Mouse (Mus musculus) liver, embryonic 16.5 days (tissue): ENCODE results near the gene Fgb. TPM values are rescaled to one million over a fixed set of nuclear protein-coding genes. Genes with fewer than 3 reads are reported as not detected.

Experiments used
- ATAC-seq: fragments of 200-750 bp; cut with Nextera tagmentation; 2 replicates; pipeline ENCODE4 v1.8.0; 2017; ENCODE audit warnings: low read depth, mild to moderate bottlenecking, moderate number of reproducible peaks, moderate library complexity
- H3K27ac ChIP-seq: fragments of 300-500 bp; sonication (generic); 2 replicates; pipeline ENCODE4 v1.5.1; 2014; ENCODE audit warnings: mild to moderate bottlenecking, low read length
- H3K27me3 ChIP-seq: fragments of 300-500 bp; sonication (generic); 2 replicates; pipeline ENCODE4 v1.6.1; 2014; ENCODE audit warnings: low read depth, low read length, mixed read lengths; ENCODE audit not compliant: control insufficient read depth, insufficient read depth
- H3K36me3 ChIP-seq: fragments of 300-500 bp; sonication (generic); 2 replicates; pipeline ENCODE4 v1.6.1; 2014; ENCODE audit warnings: mild to moderate bottlenecking; ENCODE audit not compliant: control insufficient read depth, insufficient read depth
- H3K4me1 ChIP-seq: fragments of 300-500 bp; sonication (generic); 2 replicates; pipeline ENCODE4 v1.6.1; 2014; ENCODE audit warnings: low read depth, low read length, mixed read lengths; ENCODE audit not compliant: control insufficient read depth
- H3K4me2 ChIP-seq: fragments of 300-500 bp; sonication (generic); 2 replicates; pipeline ENCODE4 v1.6.1; 2014; ENCODE audit warnings: low read depth, low read length, mixed read lengths
- H3K4me3 ChIP-seq: fragments of 300-500 bp; sonication (generic); 2 replicates; pipeline ENCODE4 v1.5.1; 2014; ENCODE audit warnings: low read depth, mild to moderate bottlenecking, low read length
- H3K9ac ChIP-seq: fragments of 300-500 bp; sonication (generic); 2 replicates; pipeline ENCODE4 v1.6.1; 2014; ENCODE audit warnings: low read depth, low read length
- H3K9me3 ChIP-seq: fragments of 300-500 bp; sonication (generic); replicated peaks from 2 replicates; pipeline ENCODE4 v1.6.1; 2016; ENCODE audit warnings: low read length; ENCODE audit not compliant: control insufficient read depth
- WGBS: fragments of 180-500 bp; shearing (Covaris S2); extraction: QIAGEN DNeasy Blood & Tissue Kit; methylation state at CpG from one replicate; pipeline ENCODE4 v1.1.7; 2014; ENCODE audit not compliant: insufficient replicate concordance; 5-methylcytosine and 5-hydroxymethylcytosine counted together
- polyA plus RNA-seq: library from polyadenylated mRNA; unstranded; fragments of >200 nt; fragmentation: Nextera tagmentation; extraction: Ambion mirVana; gene quantifications from 2 replicates; pipeline ENCODE4 v1.2.1, GENCODE M21; 2015

Gene Fgb
- polyA plus RNA-seq, 1 experiment from 2014 or later, result 880 TPM

GRCm38 (mm10) chr3:83004801-83005200 lies 44.9 kb downstream of the Fgb start:
- Histone ChIP-seq H3K4me2 (no peak overlapping the region), H3K4me3 (no peak overlapping the region), H3K9me3 (no peaks in the 10 kb centered on the region), H3K27me3 (no peaks in the 10 kb centered on the region), H3K27ac (no peak overlapping the region), H3K36me3 (no peaks in the 10 kb centered on the region), H3K4me1 (no peaks in the 10 kb centered on the region; the same call in 1 of the 2 replicates), H3K9ac (no peak overlapping the region)
- ATAC-seq, result no peak
- WGBS, result 69% methylated on average over 7 of the region's 7 CpGs

- WGBS, result 66% methylated on average over 8 of the region's 8 CpGs
- Histone ChIP-seq H3K9me3 (no peaks in the 10 kb centered on the region), H3K36me3 (no peaks in the 10 kb centered on the region), H3K27me3 (no peaks in the 10 kb centered on the region), H3K27ac (peak overlapping the region; percentile 80), H3K4me3 (no peak overlapping the region), H3K4me1 (no peaks in the 10 kb centered on the region; the same call in 1 of the 2 replicates), H3K4me2 (no peak overlapping the region), H3K9ac (no peak overlapping the region)
- peak; percentile 61 for ATAC-seq
Measured at GRCm38 (mm10) chr3:83003068-83003467, 46.6 kb downstream of the Fgb start.

GRCm38 (mm10) chr3:83002191-83002590 lies 47.5 kb downstream of the Fgb start:
- H3K27me3 ChIP-seq, result no peaks in the 10 kb centered on the region
- H3K9me3 ChIP-seq, result no peaks in the 10 kb centered on the region
- no peaks in the 10 kb centered on the region for H3K36me3 ChIP-seq
- no peak overlapping the region; the same call in 1 of the 2 replicates for H3K27ac ChIP-seq
- no peak overlapping the region for H3K4me3 ChIP-seq
- 0% methylated on average over 2 of the region's 2 CpGs for WGBS
- H3K4me2 ChIP-seq, result no peak overlapping the region
- H3K9ac ChIP-seq, result no peak overlapping the region
- no peaks in the 10 kb centered on the region; the same call in 1 of the 2 replicates for H3K4me1 ChIP-seq
- no peak for ATAC-seq

- Histone ChIP-seq H3K27me3 (peaks cover 2% of the 10 kb centered on the region; the same call in 1 of the 2 replicates), H3K36me3 (no peaks in the 10 kb centered on the region), H3K9me3 (no peaks in the 10 kb centered on the region), H3K27ac (no peak overlapping the region), H3K9ac (no peak overlapping the region), H3K4me3 (no peak overlapping the region), H3K4me2 (no peak overlapping the region), H3K4me1 (no peaks in the 10 kb centered on the region; the same call in 1 of the 2 replicates)
- no peak for ATAC-seq
- WGBS, result 67% methylated on average over 9 of the region's 9 CpGs
Measured at GRCm38 (mm10) chr3:82999995-83000394, 49.7 kb downstream of the Fgb start.

GRCm38 (mm10) chr3:82998772-82999463 lies 50.7 kb downstream of the Fgb start:
- no peak overlapping the region for H3K27ac ChIP-seq
- no peaks in the 10 kb centered on the region for H3K9me3 ChIP-seq
- H3K9ac ChIP-seq, result no peak overlapping the region
- H3K4me3 ChIP-seq, result no peak overlapping the region
- peaks cover 3% of the 10 kb centered on the region; the same call in 1 of the 2 replicates for H3K27me3 ChIP-seq
- H3K4me1 ChIP-seq, result no peaks in the 10 kb centered on the region; the same call in 1 of the 2 replicates
- no peaks in the 10 kb centered on the region for H3K36me3 ChIP-seq
- ATAC-seq, result 0 out of 2 replicates have a peak, but pooled peaks have one; percentile 12
- H3K4me2 ChIP-seq, result no peak overlapping the region
- WGBS, result 26% methylated on average over 8 of the region's 8 CpGs

GRCm38 (mm10) chr3:82996656-82997055 lies 53.0 kb downstream of the Fgb start:
- no peak for ATAC-seq
- WGBS, result 59% methylated on average over 3 of the region's 3 CpGs
- Histone ChIP-seq H3K4me3 (no peak overlapping the region), H3K27me3 (peaks cover 3% of the 10 kb centered on the region; the same call in 1 of the 2 replicates), H3K4me1 (no peaks in the 10 kb centered on the region; the same call in 1 of the 2 replicates), H3K4me2 (no peak overlapping the region), H3K27ac (no peak overlapping the region), H3K36me3 (no peaks in the 10 kb centered on the region), H3K9ac (no peak overlapping the region), H3K9me3 (no peaks in the 10 kb centered on the region)

GRCm38 (mm10) chr3:82995368-82995767 lies 54.3 kb downstream of the Fgb start:
- H3K27me3 ChIP-seq, result peaks cover 3% of the 10 kb centered on the region; the same call in 1 of the 2 replicates
- no peaks in the 10 kb centered on the region for H3K9me3 ChIP-seq
- H3K4me2 ChIP-seq, result no peak overlapping the region
- ATAC-seq, result peak; percentile 58; the same call in 1 of the 2 replicates
- no peak overlapping the region for H3K4me3 ChIP-seq
- no peaks in the 10 kb centered on the region for H3K36me3 ChIP-seq
- no peak overlapping the region for H3K27ac ChIP-seq
- 4% methylated on average over 24 of the region's 24 CpGs for WGBS
- H3K4me1 ChIP-seq, result no peaks in the 10 kb centered on the region; the same call in 1 of the 2 replicates
- H3K9ac ChIP-seq, result no peak overlapping the region

GRCm38 (mm10) chr3:82992956-82993355 lies 56.7 kb downstream of the Fgb start:
- no peak overlapping the region for H3K4me3 ChIP-seq
- WGBS, result 77% methylated on average over 6 of the region's 6 CpGs
- no peaks in the 10 kb centered on the region for H3K4me1 ChIP-seq
- peaks cover 3% of the 10 kb centered on the region; the same call in 1 of the 2 replicates for H3K27me3 ChIP-seq
- H3K4me2 ChIP-seq, result no peak overlapping the region
- ATAC-seq, result no peak
- H3K9me3 ChIP-seq, result no peaks in the 10 kb centered on the region
- H3K36me3 ChIP-seq, result no peaks in the 10 kb centered on the region
- H3K27ac ChIP-seq, result no peak overlapping the region
- no peak overlapping the region for H3K9ac ChIP-seq

GRCm38 (mm10) chr3:82991963-82992362 lies 57.7 kb downstream of the Fgb start:
- H3K9me3 ChIP-seq, result no peaks in the 10 kb centered on the region
- WGBS, result 63% methylated on average over 12 of the region's 12 CpGs
- H3K27ac ChIP-seq, result no peak overlapping the region
- H3K4me2 ChIP-seq, result no peak overlapping the region
- no peaks in the 10 kb centered on the region for H3K36me3 ChIP-seq
- no peak for ATAC-seq
- no peak overlapping the region for H3K4me3 ChIP-seq
- no peak overlapping the region for H3K9ac ChIP-seq
- no peaks in the 10 kb centered on the region for H3K4me1 ChIP-seq
- peaks cover 3% of the 10 kb centered on the region; the same call in 1 of the 2 replicates for H3K27me3 ChIP-seq
